Mouse (Mus musculus) gastrocnemius, adult 8-10 months (tissue): ENCODE results near the gene 4933436I01Rik. TPM values are rescaled to one million over a fixed set of nuclear protein-coding genes. Genes with fewer than 3 reads are reported as not detected.

Experiments
- DNase-seq, 2 experiments: peaks; one replicate each; pipeline ENCODE4 v3.0.0; 2022; ENCODE audit warnings: low spot score in 2 of 2
- total RNA-seq, 4 experiments: library from RNA; stranded (reverse); gene quantifications; 2 replicates each; pipeline ENCODE4 v1.2.4; 2022

4933436I01Rik gene
- not detected for total RNA-seq

DNA sequence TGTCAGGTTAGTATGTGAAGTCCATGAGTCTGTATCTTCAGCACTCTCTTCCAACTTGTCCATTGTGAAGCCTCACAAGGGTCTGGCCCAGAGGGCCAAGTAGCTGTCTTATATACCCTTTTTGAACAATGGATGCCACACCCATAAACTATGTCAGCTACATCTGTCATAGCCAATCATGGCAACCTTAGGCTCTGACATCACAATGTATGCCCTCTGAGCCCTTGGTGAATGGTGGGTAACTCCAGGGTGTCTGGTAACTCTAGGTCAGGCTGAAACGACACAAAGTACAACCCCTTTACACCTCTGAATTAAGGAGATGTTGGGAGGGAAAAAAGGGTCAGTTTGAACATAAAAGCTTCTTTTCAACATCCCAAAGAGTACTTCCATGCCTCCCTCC lies at the start of gene 4933436I01Rik:
TSS of gene 4933436I01Rik (minus strand) at position 101 of the 400 bp plus-strand sequence.
- no peak for DNase-seq

DNA sequence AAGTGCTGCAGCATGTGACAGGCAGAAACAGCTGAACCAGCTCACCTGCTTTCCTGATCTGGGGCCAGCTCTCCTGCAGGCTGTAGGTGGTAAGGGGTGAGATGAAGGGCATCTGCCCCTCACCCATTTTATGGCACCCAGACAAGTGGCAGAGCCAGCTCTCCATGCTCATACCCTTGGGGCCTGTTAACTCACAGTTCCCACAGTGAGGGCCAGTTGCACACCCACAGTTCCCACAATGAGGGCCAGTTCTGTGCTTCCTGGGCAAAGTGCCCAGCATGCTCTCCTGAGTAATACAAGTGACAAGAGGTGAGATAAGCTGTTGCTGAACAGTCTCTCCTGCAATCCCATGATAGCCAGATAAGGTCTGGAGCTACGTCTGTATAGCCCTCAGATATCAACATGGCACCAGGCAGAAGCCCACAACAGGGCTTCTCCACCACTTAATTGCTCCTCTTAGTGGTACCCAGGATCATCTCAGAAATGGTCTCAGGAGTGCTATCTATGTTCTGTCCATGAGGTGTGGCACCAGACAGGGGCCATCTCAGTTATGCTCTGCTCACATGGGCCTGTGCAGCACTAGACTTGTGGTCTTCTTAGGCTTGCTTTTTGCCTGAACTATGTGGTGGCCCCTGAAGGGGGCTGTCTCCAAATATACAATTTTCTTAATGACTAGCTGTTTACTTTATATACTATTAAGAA lies 3.7 kb upstream of the 4933436I01Rik start:
- DNase-seq: no peak

DNA sequence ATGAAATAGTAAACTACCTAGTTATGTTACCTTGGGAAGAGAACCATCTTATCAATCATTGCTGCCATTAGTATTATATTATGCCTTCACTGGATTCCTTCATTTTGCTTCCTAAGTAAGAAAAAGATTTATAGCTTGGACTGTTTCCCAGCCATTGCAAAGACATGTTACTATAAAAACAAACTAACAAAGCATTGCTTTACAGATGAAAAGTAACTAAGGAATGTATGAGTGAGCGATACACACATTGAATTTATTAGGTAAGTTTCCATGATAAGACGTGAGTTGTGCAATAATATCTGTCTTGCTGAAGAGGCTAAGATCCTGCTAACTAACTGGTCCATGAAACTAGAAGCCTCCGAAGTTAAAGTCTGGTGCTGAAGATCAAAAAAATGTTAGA lies 37.8 kb downstream of the 4933436I01Rik start:
- DNase-seq: no peak

Other genes with a start within 250 kb of the 4933436I01Rik start
- gene Gm1140, start 227.9 kb downstream of the 4933436I01Rik start, total RNA-seq: not detected
- not detected for gene Gm14692, start 225.8 kb downstream of the 4933436I01Rik start, total RNA-seq